Mouse (Mus musculus) embryonic facial prominence, embryonic 15.5 days (tissue): ENCODE measurements around the gene Kif16b. TPM values are rescaled to one million over a fixed set of nuclear protein-coding genes. Genes with fewer than 3 reads are reported as not detected.

ENCODE experiments used
- ATAC-seq: fragments of 200-750 bp; cut with Nextera tagmentation; 2 replicates; pipeline ENCODE4 v1.8.0; 2017; ENCODE audit warnings: low read depth, moderate TSS enrichment; ENCODE audit not compliant: insufficient number of reproducible peaks, low FRiP score, low TSS enrichment
- H3K27ac ChIP-seq: fragments of 300-500 bp; sonication (generic); replicated peaks from 2 replicates; pipeline ENCODE4 v1.5.1; 2015; ENCODE audit warnings: mild to moderate bottlenecking, inconsistent platforms
- H3K27me3 ChIP-seq: fragments of 300-500 bp; sonication (generic); 2 replicates; pipeline ENCODE4 v1.6.1; 2015; ENCODE audit warnings: inconsistent platforms
- H3K36me3 ChIP-seq: fragments of 300-500 bp; sonication (generic); 2 replicates; pipeline ENCODE4 v1.6.1; 2015; ENCODE audit warnings: mild to moderate bottlenecking, inconsistent platforms
- H3K4me1 ChIP-seq: fragments of 300-500 bp; sonication (generic); 2 replicates; pipeline ENCODE4 v1.6.1; 2015; ENCODE audit warnings: inconsistent platforms
- H3K4me2 ChIP-seq: fragments of 300-500 bp; sonication (generic); replicated peaks from 2 replicates; pipeline ENCODE4 v1.6.1; 2015; ENCODE audit warnings: mild to moderate bottlenecking, inconsistent platforms
- H3K4me3 ChIP-seq: fragments of 300-500 bp; sonication (generic); replicated peaks from 2 replicates; pipeline ENCODE4 v1.5.1; 2015; ENCODE audit warnings: mild to moderate bottlenecking, inconsistent platforms
- H3K9ac ChIP-seq: fragments of 300-500 bp; sonication (generic); 2 replicates; pipeline ENCODE4 v1.6.1; 2015; ENCODE audit warnings: inconsistent platforms
- H3K9me3 ChIP-seq: fragments of 300-500 bp; sonication (generic); replicated peaks from 2 replicates; pipeline ENCODE4 v1.6.1; 2016; ENCODE audit warnings: inconsistent platforms
- WGBS: fragments of 180-500 bp; shearing (Covaris S2); methylation state at CpG from one replicate; pipeline ENCODE4 v1.1.7; 2015; 5-methylcytosine and 5-hydroxymethylcytosine counted together
- polyA plus RNA-seq: library from polyadenylated mRNA; unstranded; fragments of >200 nt; fragmentation: Nextera tagmentation; extraction: Ambion mirVana; gene quantifications from 2 replicates; pipeline ENCODE4 v1.2.1, GENCODE M21; 2015

The Kif16b gene
- polyA plus RNA-seq, result 9.9 and 10.9 TPM in 2 replicates

DNA sequence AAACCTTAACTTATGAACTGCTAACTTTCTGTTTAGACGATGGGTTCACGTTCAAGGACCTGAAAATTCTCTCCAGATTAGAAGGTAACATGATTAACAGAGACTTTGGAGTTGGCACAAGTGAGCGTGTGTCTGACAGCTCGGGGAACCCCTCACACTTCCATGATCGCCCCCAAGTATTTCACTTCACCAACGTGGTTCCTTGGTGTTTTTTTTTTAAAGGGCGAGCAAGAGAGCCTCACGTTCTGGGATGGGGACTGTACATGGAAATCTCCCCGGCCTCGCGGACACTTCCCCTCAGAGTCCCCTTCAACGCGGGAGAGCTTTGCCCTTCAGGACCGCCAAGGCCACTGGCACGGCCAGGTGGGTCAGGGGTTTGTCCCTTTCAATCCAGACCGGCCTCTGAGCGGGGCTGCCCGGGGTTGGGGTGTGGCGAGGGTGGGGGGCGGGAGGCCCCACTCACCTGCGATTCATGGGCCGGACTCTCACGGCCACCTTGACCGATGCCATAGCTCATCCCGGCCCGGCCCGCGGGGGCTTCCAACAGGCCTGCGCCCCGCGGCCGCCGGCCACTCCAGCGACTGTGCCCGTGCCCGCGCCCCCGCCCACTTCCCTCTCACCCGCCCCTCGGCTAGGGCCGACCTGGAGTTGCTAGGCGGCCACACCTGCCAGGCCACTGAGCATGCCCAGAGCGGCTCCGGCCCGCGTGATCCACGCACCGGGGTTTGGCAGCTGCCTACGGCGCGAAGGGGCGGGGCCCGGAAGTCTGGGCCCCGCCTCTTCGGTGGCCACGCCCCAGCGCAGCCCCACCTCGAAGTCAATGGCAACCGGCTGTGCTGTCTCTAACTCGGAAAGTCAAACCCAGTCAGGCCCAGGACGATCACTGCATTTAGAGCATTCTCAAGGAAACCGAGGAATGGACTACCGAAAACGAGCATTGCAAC lies at the start of gene Kif16b:
TSS of gene Kif16b (minus strand) at position 670 of the 944 bp plus-strand sequence.
- H3K27me3 ChIP-seq, result no peaks in the 10 kb centered on the region
- H3K4me2 ChIP-seq, result peak within 1 kb of the TSS; percentile 84
- H3K4me1 ChIP-seq, result peaks cover 5% of the 10 kb centered on the region
- H3K4me3 ChIP-seq, result peak within 1 kb of the TSS; percentile 86
- under 1% methylated on average over 63 of the region's 64 CpGs for WGBS
- peak within 1 kb of the TSS; percentile 64 for H3K9ac ChIP-seq
- peak within 1 kb of the TSS; percentile 84 for H3K27ac ChIP-seq
- no peaks in the 10 kb centered on the region for H3K9me3 ChIP-seq
- peak; percentile 93 for ATAC-seq
- no peaks in the 10 kb centered on the region for H3K36me3 ChIP-seq

DNA sequence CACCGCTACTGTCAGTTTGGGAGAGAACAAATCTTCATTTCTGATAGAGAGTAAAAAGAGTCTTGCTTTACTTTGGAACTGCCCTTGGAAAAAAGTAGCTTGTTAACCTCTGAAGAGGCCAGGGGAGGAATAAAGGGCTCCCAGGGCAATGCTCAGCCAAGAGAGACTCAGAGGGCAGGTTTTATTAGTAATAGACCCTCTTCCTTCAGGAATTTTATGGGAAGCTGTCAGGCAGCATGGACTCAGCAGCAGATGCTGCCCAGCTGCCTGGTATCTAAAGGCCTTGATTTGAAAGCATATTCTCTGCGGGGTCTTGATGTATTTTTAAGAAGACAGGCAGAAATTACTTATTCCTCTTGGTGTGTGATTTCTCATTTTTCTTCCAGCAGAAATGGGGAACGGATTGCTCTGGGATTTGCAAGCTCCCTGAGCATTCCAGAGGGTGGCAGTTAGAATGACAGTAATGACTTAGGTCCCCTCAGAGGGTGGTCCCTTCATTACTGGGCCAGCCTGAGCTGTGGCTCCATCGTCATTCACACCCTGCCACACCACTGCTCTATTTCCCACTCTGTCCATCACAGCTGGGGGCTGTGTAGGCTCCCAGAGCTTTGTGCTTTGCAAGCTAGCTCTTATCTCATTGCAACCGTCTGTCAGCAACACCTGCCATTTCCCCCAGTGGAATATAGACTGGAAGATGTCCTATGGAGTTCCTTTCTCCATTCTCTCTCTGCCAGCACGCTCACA lies 39.7 kb upstream of the Kif16b start:
- Histone ChIP-seq H3K27me3 (no peaks in the 10 kb centered on the region), H3K9me3 (no peaks in the 10 kb centered on the region), H3K4me1 (no peaks in the 10 kb centered on the region), H3K4me2 (no peak overlapping the region), H3K4me3 (no peak overlapping the region), H3K36me3 (no peaks in the 10 kb centered on the region), H3K27ac (no peak overlapping the region), H3K9ac (no peak overlapping the region)
- 57% methylated on average over 6 of the region's 6 CpGs for WGBS
- ATAC-seq, result no peak

- ATAC-seq, result no peak
- Histone ChIP-seq H3K4me2 (no peak overlapping the region), H3K4me1 (no peaks in the 10 kb centered on the region), H3K27me3 (no peaks in the 10 kb centered on the region), H3K27ac (no peak overlapping the region), H3K9me3 (no peaks in the 10 kb centered on the region), H3K9ac (no peak overlapping the region), H3K4me3 (no peak overlapping the region), H3K36me3 (no peaks in the 10 kb centered on the region)
- WGBS, result 89% methylated on average over 4 of the region's 4 CpGs
These were observed 29.1 kb upstream of the Kif16b start for GRCm38 (mm10) chr2:142930445-142930844.

- H3K9me3 ChIP-seq, result no peaks in the 10 kb centered on the region
- no peak overlapping the region for H3K27ac ChIP-seq
- H3K4me3 ChIP-seq, result no peak overlapping the region
- no peaks in the 10 kb centered on the region for H3K27me3 ChIP-seq
- H3K4me1 ChIP-seq, result no peaks in the 10 kb centered on the region
- no peak overlapping the region for H3K4me2 ChIP-seq
- 78% methylated on average over 10 of the region's 10 CpGs for WGBS
- no peaks in the 10 kb centered on the region for H3K36me3 ChIP-seq
- H3K9ac ChIP-seq, result no peak overlapping the region
- no peak for ATAC-seq
These were observed 28.1 kb upstream of the Kif16b start for GRCm38 (mm10) chr2:142929226-142930112.

GRCm38 (mm10) chr2:142910808-142911388 lies 9.6 kb upstream of the Kif16b start:
- no peak overlapping the region for H3K27ac ChIP-seq
- no peaks in the 10 kb centered on the region for H3K9me3 ChIP-seq
- no peak overlapping the region for H3K9ac ChIP-seq
- no peaks in the 10 kb centered on the region for H3K4me1 ChIP-seq
- no peaks in the 10 kb centered on the region for H3K36me3 ChIP-seq
- H3K27me3 ChIP-seq, result no peaks in the 10 kb centered on the region
- ATAC-seq, result no peak
- H3K4me3 ChIP-seq, result no peak overlapping the region
- 55% methylated on average over 3 of the region's 3 CpGs for WGBS
- H3K4me2 ChIP-seq, result no peak overlapping the region

DNA sequence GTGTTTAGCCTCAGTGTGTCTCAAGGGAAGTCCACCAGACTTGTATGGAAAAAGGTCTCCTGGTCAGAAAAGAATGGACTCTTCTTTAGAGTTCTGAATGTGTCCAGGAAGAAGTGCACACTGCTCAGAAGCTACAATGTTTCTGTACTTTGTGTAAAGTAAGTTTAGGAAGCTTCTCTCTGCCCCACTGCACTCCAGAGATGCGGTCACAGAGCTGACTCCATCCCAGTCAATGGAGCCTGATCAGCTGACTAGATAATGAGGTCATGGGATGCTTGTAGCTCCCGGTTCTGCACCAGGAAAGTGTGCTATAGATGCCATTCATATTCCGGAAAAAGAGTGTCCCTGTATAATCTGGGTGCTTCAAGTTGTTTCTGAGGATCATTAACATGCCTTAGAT lies 7.9 kb upstream of the Kif16b start:
- H3K4me3 ChIP-seq, result no peak overlapping the region
- H3K36me3 ChIP-seq, result no peaks in the 10 kb centered on the region
- ATAC-seq, result no peak
- H3K9me3 ChIP-seq, result no peaks in the 10 kb centered on the region
- H3K27me3 ChIP-seq, result no peaks in the 10 kb centered on the region
- no peak overlapping the region for H3K4me2 ChIP-seq
- H3K27ac ChIP-seq, result no peak overlapping the region
- WGBS, result 56% methylated on average over 3 of the region's 3 CpGs
- no peak overlapping the region for H3K9ac ChIP-seq
- H3K4me1 ChIP-seq, result no peaks in the 10 kb centered on the region

- Histone ChIP-seq H3K4me2 (no peak overlapping the region), H3K27ac (no peak overlapping the region), H3K9me3 (no peaks in the 10 kb centered on the region), H3K27me3 (no peaks in the 10 kb centered on the region), H3K9ac (no peak overlapping the region), H3K4me3 (no peak overlapping the region), H3K36me3 (no peaks in the 10 kb centered on the region), H3K4me1 (peaks cover 5% of the 10 kb centered on the region)
- WGBS, result 77% methylated on average over 4 of the region's 4 CpGs
- no peak for ATAC-seq
These were observed 5.7 kb upstream of the Kif16b start for GRCm38 (mm10) chr2:142907056-142907455.

DNA sequence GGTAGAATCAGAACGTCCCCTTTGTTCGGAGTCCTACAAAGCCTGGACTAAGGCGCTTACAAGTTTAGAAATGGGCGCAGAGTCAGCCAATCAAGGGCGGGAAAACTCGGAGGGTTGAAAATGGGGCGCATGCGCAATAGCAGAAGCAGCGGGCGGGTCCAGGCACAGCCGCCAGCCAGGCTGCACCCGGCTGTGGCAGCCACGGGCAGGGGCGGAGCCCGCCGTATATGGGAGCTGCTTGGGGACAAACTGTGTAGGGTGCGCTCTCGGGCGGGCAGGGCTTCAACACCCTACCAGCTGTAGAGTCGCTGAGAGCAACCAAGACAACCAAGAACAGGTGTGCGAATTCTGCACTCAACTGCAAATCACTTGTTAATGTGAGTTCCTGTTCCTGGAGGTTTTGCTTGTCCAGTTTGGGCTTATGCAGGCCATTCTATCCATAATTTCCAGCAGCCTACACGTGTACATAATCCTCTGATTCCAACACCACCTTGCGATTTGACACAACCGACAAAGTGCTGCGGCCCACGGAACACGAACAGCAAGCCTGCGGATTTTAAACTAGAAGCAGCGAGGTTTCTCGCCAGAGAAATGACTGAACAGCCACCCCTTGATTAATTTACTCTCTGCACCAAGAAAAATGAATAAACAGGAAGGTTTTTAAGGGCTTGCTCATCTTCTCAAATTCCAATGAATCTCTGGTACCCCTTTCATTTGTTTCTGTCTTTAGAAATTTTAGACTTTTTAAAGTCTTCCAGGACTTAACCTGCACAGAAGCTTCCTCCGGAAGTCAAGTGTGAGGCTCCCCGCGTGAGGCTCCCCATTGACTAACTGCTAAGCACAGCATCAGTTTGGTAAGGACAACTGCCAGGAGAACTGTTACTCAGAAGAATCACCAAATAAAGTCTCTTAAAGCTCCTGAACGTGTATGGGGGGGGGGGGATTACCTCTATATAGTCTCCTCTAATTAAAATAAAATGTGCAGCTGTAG lies 1.9 kb upstream of the Kif16b start:
- no peaks in the 10 kb centered on the region for H3K9me3 ChIP-seq
- peak overlapping the region; percentile 69 for H3K4me2 ChIP-seq
- peak overlapping the region; percentile 74 for H3K27ac ChIP-seq
- peak; percentile 95 for ATAC-seq
- 6% methylated on average over 34 of the region's 34 CpGs for WGBS
- peaks cover 5% of the 10 kb centered on the region for H3K4me1 ChIP-seq
- H3K27me3 ChIP-seq, result no peaks in the 10 kb centered on the region
- H3K4me3 ChIP-seq, result peak overlapping the region; percentile 50
- H3K9ac ChIP-seq, result peak overlapping the region; percentile 31; the same call in 1 of the 2 replicates
- no peaks in the 10 kb centered on the region for H3K36me3 ChIP-seq

DNA sequence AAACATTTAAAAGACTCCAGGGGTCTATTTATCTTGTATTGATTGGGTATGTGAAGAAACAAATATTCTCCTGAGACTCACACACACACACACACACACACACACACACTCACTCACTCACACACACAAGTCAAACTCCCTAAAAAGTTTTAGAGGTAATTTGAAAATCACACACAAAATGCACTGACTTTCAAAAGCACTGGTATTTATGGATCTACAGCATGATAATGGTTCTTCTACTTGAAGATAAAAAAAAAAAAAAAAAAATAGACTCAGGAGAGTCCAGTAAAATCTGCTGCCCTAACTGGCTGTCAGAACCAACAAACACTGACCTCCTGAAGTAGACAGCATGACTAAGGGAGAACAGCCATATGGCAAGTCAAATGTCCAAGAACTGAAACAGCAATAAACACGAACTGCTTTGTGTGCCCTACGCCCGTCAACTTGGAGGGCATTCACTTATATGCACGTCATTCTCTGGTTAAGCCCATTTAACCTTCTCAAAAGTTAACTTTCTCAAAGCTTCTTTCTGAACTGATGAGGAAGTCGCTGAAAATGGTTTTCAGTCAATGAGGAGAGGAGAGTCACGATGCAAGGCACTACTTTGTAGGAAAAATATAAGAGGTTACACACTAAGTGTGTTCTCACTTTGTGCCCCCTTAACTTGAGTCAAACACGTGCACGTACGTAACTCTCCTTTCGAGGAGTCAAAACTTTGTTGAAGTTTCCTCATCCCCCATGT lies 1.0 kb downstream of the Kif16b start:
- Histone ChIP-seq H3K9me3 (no peaks in the 10 kb centered on the region), H3K27me3 (no peaks in the 10 kb centered on the region), H3K36me3 (no peaks in the 10 kb centered on the region), H3K4me1 (peaks cover 5% of the 10 kb centered on the region), H3K4me3 (peak overlapping the region; percentile 86), H3K9ac (peak overlapping the region; percentile 64; the same call in 1 of the 2 replicates), H3K27ac (no peak overlapping the region), H3K4me2 (peak overlapping the region; percentile 84)
- no peak for ATAC-seq
- 46% methylated on average over 10 of the region's 10 CpGs for WGBS
